Mouse (Mus musculus) liver, embryonic 14.5 days (tissue): Measurements from ENCODE around the gene Mgat4b. TPM values are rescaled to one million over a fixed set of nuclear protein-coding genes. Genes with fewer than 3 reads are reported as not detected.

Experiments
- ATAC-seq: fragments of 200-750 bp; cut with Nextera tagmentation; 2 replicates; pipeline ENCODE4 v1.8.0; 2017; ENCODE audit warnings: moderate number of reproducible peaks, mild to moderate bottlenecking, moderate library complexity; ENCODE audit not compliant: insufficient read depth
- DNase-seq, 3 experiments: peaks; one replicate each; pipeline ENCODE4 v3.0.0-alpha.2; 2012 to 2013; ENCODE audit warnings: low read depth in 3 of 3, low spot score in 3 of 3
- H3K27ac ChIP-seq: fragments of 300-500 bp; sonication (generic); 2 replicates; pipeline ENCODE4 v1.5.1; 2014; ENCODE audit warnings: moderate library complexity, mild to moderate bottlenecking, control low read depth, inconsistent platforms
- H3K27me3 ChIP-seq: fragments of 300-500 bp; sonication (generic); 2 replicates; pipeline ENCODE4 v1.6.1; 2014; ENCODE audit warnings: mild to moderate bottlenecking, low read length, moderate library complexity; ENCODE audit not compliant: control insufficient read depth, insufficient read depth
- H3K36me3 ChIP-seq: fragments of 300-500 bp; sonication (generic); replicated peaks from 2 replicates; pipeline ENCODE4 v1.6.1; 2014; ENCODE audit warnings: low read depth; ENCODE audit not compliant: control insufficient read depth, insufficient read depth
- H3K4me1 ChIP-seq, 2 experiments: fragments of 200-500 bp in 1 of 2; fragments of 300-500 bp in 1 of 2; sonication (generic) in 1 of 2; replicated peaks; 2 replicates each; pipeline ENCODE4 v1.6.1; 2012 to 2014; ENCODE audit warnings: antibody characterized with exemption in 1 of 2, inconsistent platforms in 1 of 2, low read length in 1 of 2; ENCODE audit not compliant: control insufficient read depth in 2 of 2, insufficient read depth in 2 of 2
- H3K4me2 ChIP-seq: fragments of 300-500 bp; sonication (generic); 2 replicates; pipeline ENCODE4 v1.6.1; 2014; ENCODE audit warnings: low read depth, mild to moderate bottlenecking, control low read depth, moderate library complexity
- H3K4me3 ChIP-seq, 2 experiments: fragments of 200-500 bp in 1 of 2; fragments of 300-500 bp in 1 of 2; sonication (generic) in 1 of 2; 2 replicates each; pipeline ENCODE4 v1.5.1; 2012 to 2014; ENCODE audit warnings: low read depth in 2 of 2, low read length in 2 of 2, mild to moderate bottlenecking in 2 of 2, control low read depth in 1 of 2, inconsistent platforms in 1 of 2, moderate library complexity in 1 of 2; ENCODE audit not compliant: insufficient read depth in 1 of 2
- H3K9ac ChIP-seq: fragments of 300-500 bp; sonication (generic); replicated peaks from 2 replicates; pipeline ENCODE4 v1.6.1; 2014; ENCODE audit warnings: mild to moderate bottlenecking, control low read depth, moderate library complexity
- H3K9me3 ChIP-seq: fragments of 300-500 bp; sonication (generic); 2 replicates; pipeline ENCODE4 v1.6.1; 2016; ENCODE audit warnings: low read length, mixed read lengths; ENCODE audit not compliant: control insufficient read depth
- CTCF ChIP-seq: IDR thresholded peaks from 2 replicates; pipeline ENCODE4 v1.5.1; 2016; ENCODE audit warnings: antibody characterized with exemption, low read depth, control low read depth
- EP300 ChIP-seq: IDR thresholded peaks from 2 replicates; pipeline ENCODE4 v1.6.1; 2016; ENCODE audit warnings: antibody characterized with exemption, low read depth
- WGBS: fragments of 180-500 bp; shearing (Covaris S2); extraction: QIAGEN DNeasy Blood & Tissue Kit; methylation state at CpG from one replicate; pipeline ENCODE4 v1.1.7; 2014; ENCODE audit not compliant: insufficient replicate concordance; 5-methylcytosine and 5-hydroxymethylcytosine counted together
- polyA plus RNA-seq, 2 experiments: library from polyadenylated mRNA; depleted of rRNA in 1 of 2; stranded (reverse) in 1 of 2; unstranded in 1 of 2; fragments of >200 nt; fragmentation: Nextera tagmentation in 1 of 2; extraction: Ambion mirVana in 1 of 2; gene quantifications; 2 replicates each; pipeline versions ENCODE4 v1.2.1 to v1.2.3; 2012 to 2014

Gene Mgat4b
- polyA plus RNA-seq, 2 experiments, result 5.7 to 14.8 TPM

- no peak for ATAC-seq
Observed at GRCm38 (mm10) chr11:50194070-50194469, 16.6 kb upstream of the Mgat4b start.

GRCm38 (mm10) chr11:50194793-50195192 is 15.9 kb upstream of the Mgat4b start:
- Histone ChIP-seq H3K4me3 (no peak overlapping the region), H3K4me2 (no peak overlapping the region), H3K9me3 (no peaks in the 10 kb centered on the region), H3K27ac (no peak overlapping the region), H3K4me1 (peaks cover 0 to 8% of the 10 kb centered on the region in 2 experiments; a peak in 1 of 4 replicates), H3K27me3 (no peaks in the 10 kb centered on the region), H3K36me3 (peaks cover 8% of the 10 kb centered on the region), H3K9ac (no peak overlapping the region)
- WGBS, result 50% methylated on average over 4 of the region's 4 CpGs
- ATAC-seq (no peak; the same call in 1 of the 2 replicates), DNase-seq (no peak)
- TF ChIP-seq CTCF (no peak), EP300 (no peak)

More at GRCm38 (mm10) chr11:50194070-50194469, 16.6 kb upstream of the Mgat4b start:
- Histone ChIP-seq H3K9ac (no peak overlapping the region), H3K9me3 (no peaks in the 10 kb centered on the region), H3K4me3 (no peak overlapping the region), H3K4me2 (no peak overlapping the region), H3K36me3 (peaks cover 3% of the 10 kb centered on the region; the same call in 1 of the 2 replicates), H3K4me1 (peaks cover 0 to 8% of the 10 kb centered on the region in 2 experiments; a peak in 1 of 4 replicates), H3K27ac (no peak overlapping the region), H3K27me3 (no peaks in the 10 kb centered on the region)
- DNase-seq, result no peak
- 70% methylated on average over 7 of the region's 7 CpGs for WGBS
- TF ChIP-seq CTCF (no peak), EP300 (no peak)

- WGBS, result 80% methylated on average over 4 of the region's 4 CpGs
- peaks cover 35% of the 10 kb centered on the region for H3K36me3 ChIP-seq
- H3K4me2 ChIP-seq, result no peak overlapping the region
- H3K9me3 ChIP-seq, result no peaks in the 10 kb centered on the region
- H3K27ac ChIP-seq, result no peak overlapping the region
- H3K4me3 ChIP-seq, result no peak overlapping the region
- ATAC-seq, result no peak
- no peak for DNase-seq
- H3K4me1 ChIP-seq, result peaks cover 0 to 11% of the 10 kb centered on the region in 2 experiments; a peak in 1 of 4 replicates
- no peaks in the 10 kb centered on the region for H3K27me3 ChIP-seq
- TF ChIP-seq EP300 (no peak), CTCF (no peak)
- H3K9ac ChIP-seq, result no peak overlapping the region
Observed at GRCm38 (mm10) chr11:50197500-50197899, 13.2 kb upstream of the Mgat4b start.

GRCm38 (mm10) chr11:50198219-50198846 is 12.4 kb upstream of the Mgat4b start:
- no peak overlapping the region for H3K27ac ChIP-seq
- no peak overlapping the region for H3K4me3 ChIP-seq
- ATAC-seq, result no peak
- peaks cover 44% of the 10 kb centered on the region for H3K36me3 ChIP-seq
- peaks cover 0 to 11% of the 10 kb centered on the region in 2 experiments; a peak in 1 of 4 replicates for H3K4me1 ChIP-seq
- H3K9ac ChIP-seq, result no peak overlapping the region
- WGBS, result 72% methylated on average over 3 of the region's 5 CpGs
- DNase-seq, result no peak
- TF ChIP-seq CTCF, result no peak
- no peak for TF ChIP-seq EP300
- no peak overlapping the region for H3K4me2 ChIP-seq
- H3K9me3 ChIP-seq, result no peaks in the 10 kb centered on the region
- no peaks in the 10 kb centered on the region for H3K27me3 ChIP-seq

- H3K4me2 ChIP-seq, result no peak overlapping the region
- H3K4me3 ChIP-seq, result no peak overlapping the region
- H3K4me1 ChIP-seq, result peaks cover 0 to 11% of the 10 kb centered on the region in 2 experiments; a peak in 1 of 4 replicates
- DNase-seq (no peak), ATAC-seq (no peak)
- H3K9me3 ChIP-seq, result no peaks in the 10 kb centered on the region
- no peak overlapping the region for H3K9ac ChIP-seq
- WGBS, result 83% methylated on average over 2 of the region's 2 CpGs
- H3K36me3 ChIP-seq, result peaks cover 47% of the 10 kb centered on the region
- H3K27me3 ChIP-seq, result no peaks in the 10 kb centered on the region
- H3K27ac ChIP-seq, result no peak overlapping the region
- no peak for TF ChIP-seq CTCF
- no peak for TF ChIP-seq EP300
Observed at GRCm38 (mm10) chr11:50198916-50199315, 11.8 kb upstream of the Mgat4b start.
